Mouse (Mus musculus) embryonic facial prominence, embryonic 11.5 days (tissue): ENCODE measurements around the gene 4930544D05Rik. TPM values are rescaled to one million over a fixed set of nuclear protein-coding genes. Genes with fewer than 3 reads are reported as not detected.

Source experiments
- ATAC-seq: fragments of 200-750 bp; cut with Nextera tagmentation; replicated peaks from 2 replicates; pipeline ENCODE4 v1.8.0; 2017; ENCODE audit warnings: low read depth; ENCODE audit not compliant: insufficient number of reproducible peaks, low FRiP score, low TSS enrichment
- DNase-seq: peaks from one replicate; pipeline ENCODE4 v3.0.0-alpha.2; 2015; ENCODE audit warnings: low spot score
- H3K27ac ChIP-seq: fragments of 300-500 bp; sonication (generic); replicated peaks from 2 replicates; pipeline ENCODE4 v1.5.1; 2014; ENCODE audit warnings: mild to moderate bottlenecking, low read depth, low read length, control low read depth
- H3K27me3 ChIP-seq: fragments of 300-500 bp; sonication (generic); 2 replicates; pipeline ENCODE4 v1.6.1; 2014; ENCODE audit warnings: mild to moderate bottlenecking, low read length, moderate library complexity, mixed read lengths; ENCODE audit not compliant: control insufficient read depth, insufficient read depth
- H3K36me3 ChIP-seq: fragments of 300-500 bp; sonication (generic); replicated peaks from 2 replicates; pipeline ENCODE4 v1.6.1; 2014; ENCODE audit warnings: low read depth, mild to moderate bottlenecking, low read length, moderate library complexity, mixed read lengths; ENCODE audit not compliant: control insufficient read depth, insufficient read depth
- H3K4me1 ChIP-seq: fragments of 300-500 bp; sonication (generic); 2 replicates; pipeline ENCODE4 v1.6.1; 2014; ENCODE audit warnings: low read length, mixed read lengths; ENCODE audit not compliant: control insufficient read depth, insufficient read depth
- H3K4me2 ChIP-seq: fragments of 300-500 bp; sonication (generic); 2 replicates; pipeline ENCODE4 v1.6.1; 2014; ENCODE audit warnings: low read depth, mild to moderate bottlenecking, control low read depth, low read length, moderate library complexity
- H3K4me3 ChIP-seq: fragments of 300-500 bp; sonication (generic); 2 replicates; pipeline ENCODE4 v1.5.1; 2014; ENCODE audit warnings: low read depth, low read length, control low read depth
- H3K9ac ChIP-seq: fragments of 300-500 bp; sonication (generic); replicated peaks from 2 replicates; pipeline ENCODE4 v1.6.1; 2014; ENCODE audit warnings: mild to moderate bottlenecking, control low read depth, low read length
- H3K9me3 ChIP-seq: fragments of 300-500 bp; sonication (generic); replicated peaks from 2 replicates; pipeline ENCODE4 v1.6.1; 2016; ENCODE audit warnings: mild to moderate bottlenecking, low read length, inconsistent platforms, mixed read lengths; ENCODE audit not compliant: control insufficient read depth
- WGBS: fragments of 180-500 bp; shearing (Covaris S2); extraction: QIAGEN DNeasy Blood & Tissue Kit; methylation state at CpG from one replicate; pipeline ENCODE4 v1.1.7; 2014; 5-methylcytosine and 5-hydroxymethylcytosine counted together
- polyA plus RNA-seq: library from polyadenylated mRNA; unstranded; fragments of >200 nt; fragmentation: Nextera tagmentation; extraction: Ambion mirVana; gene quantifications from 2 replicates; pipeline ENCODE4 v1.2.1, GENCODE M21; 2014

Gene 4930544D05Rik
- polyA plus RNA-seq, 1 experiment from 2014 or later, result not detected

DNA sequence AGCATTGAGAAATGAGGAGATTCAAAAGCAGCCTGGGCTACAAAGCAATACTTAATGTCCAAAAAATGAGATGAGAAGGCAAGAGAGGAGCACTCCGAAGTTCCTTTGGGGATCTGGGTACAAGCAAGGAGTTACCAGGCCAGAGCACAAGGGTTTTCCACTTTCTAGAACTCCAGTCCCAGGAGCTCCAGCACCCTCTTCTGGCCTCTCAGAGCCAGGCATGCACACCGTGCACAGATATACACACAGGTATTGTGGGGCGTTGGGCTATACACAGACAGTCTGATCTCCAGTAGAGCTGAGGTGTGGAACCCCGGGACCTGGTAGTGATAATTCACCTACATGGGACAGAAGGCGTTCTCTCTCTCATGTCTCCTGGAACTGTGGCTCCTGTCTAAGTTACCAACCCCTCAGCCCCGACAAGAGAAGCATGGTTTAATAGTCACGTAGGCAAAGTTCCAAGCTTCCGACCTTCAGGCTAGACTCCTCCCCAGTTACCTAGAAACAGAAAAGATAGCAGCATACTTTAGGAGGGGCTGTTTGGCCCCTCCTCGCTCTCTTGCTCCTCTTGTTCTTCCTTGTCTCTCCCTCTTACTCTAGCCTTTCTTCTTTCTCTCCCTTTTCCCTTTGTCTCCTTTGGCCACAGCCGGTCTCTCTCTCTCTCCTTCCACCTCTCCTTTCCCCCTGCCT, 7.5 kb downstream of the 4930544D05Rik start:
- Histone ChIP-seq H3K4me2 (no peak overlapping the region), H3K4me1 (no peaks in the 10 kb centered on the region), H3K27ac (no peak overlapping the region), H3K27me3 (no peaks in the 10 kb centered on the region), H3K9me3 (no peaks in the 10 kb centered on the region), H3K36me3 (no peaks in the 10 kb centered on the region), H3K4me3 (no peak overlapping the region), H3K9ac (no peak overlapping the region)
- no peak for DNase-seq
- ATAC-seq, result no peak
- WGBS, result 84% methylated on average over 10 of the region's 10 CpGs

DNA sequence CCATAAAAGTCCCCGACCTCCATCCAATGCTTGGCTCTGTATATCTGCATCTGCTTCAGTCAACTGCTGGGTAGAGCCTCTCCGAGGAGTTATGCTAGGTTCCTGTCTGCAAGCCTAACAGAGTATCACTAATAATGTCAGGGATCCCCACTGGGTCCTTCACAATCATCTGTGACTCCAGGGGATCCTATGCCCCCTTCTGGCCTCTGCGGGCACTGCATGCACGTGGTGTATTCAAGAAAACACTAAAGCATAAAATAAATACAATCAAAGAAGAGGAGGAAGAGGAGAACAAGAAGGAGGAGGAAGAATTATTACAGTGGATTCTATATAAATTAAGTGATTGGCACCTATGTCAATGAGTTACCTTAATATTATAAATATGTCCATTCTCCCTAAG, 9.8 kb downstream of the 4930544D05Rik start:
- Histone ChIP-seq H3K36me3 (no peaks in the 10 kb centered on the region), H3K27me3 (no peaks in the 10 kb centered on the region), H3K9me3 (no peaks in the 10 kb centered on the region), H3K4me2 (no peak overlapping the region), H3K4me3 (no peak overlapping the region), H3K4me1 (no peaks in the 10 kb centered on the region), H3K9ac (no peak overlapping the region), H3K27ac (no peak overlapping the region)
- WGBS, result 48% methylated on average over 4 of the region's 4 CpGs
- ATAC-seq, result no peak
- DNase-seq, result peak; percentile 72

DNA sequence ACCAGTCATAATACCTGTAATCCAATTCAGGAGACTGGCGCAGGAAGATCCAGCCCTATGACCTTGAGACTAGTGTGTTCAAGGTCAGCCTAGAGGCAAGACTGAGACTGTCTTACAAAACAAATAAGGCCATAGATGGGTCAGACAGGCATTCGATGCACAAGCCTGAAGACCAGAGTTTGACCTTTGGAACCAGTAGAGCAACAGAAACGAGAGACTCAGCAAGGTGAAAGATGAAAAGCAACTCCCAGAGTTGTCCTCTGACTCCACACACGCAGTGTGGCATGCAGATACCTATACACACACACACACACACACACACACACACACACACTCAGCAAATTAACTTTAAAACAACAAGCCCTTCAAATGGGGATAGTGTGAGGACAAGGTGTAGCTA, 11.2 kb downstream of the 4930544D05Rik start:
- WGBS, result 78% methylated on average over 4 of the region's 4 CpGs
- DNase-seq (no peak), ATAC-seq (no peak)
- Histone ChIP-seq H3K36me3 (no peaks in the 10 kb centered on the region), H3K4me2 (no peak overlapping the region), H3K9ac (no peak overlapping the region), H3K4me3 (no peak overlapping the region), H3K9me3 (no peaks in the 10 kb centered on the region), H3K4me1 (no peaks in the 10 kb centered on the region), H3K27ac (no peak overlapping the region), H3K27me3 (no peaks in the 10 kb centered on the region)

DNA sequence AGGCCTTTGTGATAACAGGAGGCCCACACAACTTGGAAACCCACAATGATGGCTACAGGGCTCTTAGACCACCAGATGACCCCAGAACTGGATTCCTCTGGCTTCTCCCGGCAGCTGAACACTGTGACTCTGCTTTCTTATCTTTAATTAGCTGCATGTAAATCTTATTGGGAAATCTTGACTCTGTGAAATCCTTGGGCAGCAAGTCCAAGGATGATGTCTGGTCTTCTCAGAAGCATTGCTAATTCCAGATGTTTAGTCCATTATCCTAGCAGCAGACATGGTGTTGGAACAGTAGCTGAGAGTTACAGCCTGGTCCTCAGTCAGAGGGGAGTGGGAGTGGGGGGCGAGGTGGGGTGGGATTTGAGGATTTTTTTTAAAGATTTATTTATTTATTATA, 12.8 kb downstream of the 4930544D05Rik start:
- no peak overlapping the region for H3K9ac ChIP-seq
- no peak for DNase-seq
- H3K4me3 ChIP-seq, result no peak overlapping the region
- no peak overlapping the region for H3K27ac ChIP-seq
- WGBS, result 77% methylated on average over 2 of the region's 2 CpGs
- no peaks in the 10 kb centered on the region for H3K27me3 ChIP-seq
- H3K9me3 ChIP-seq, result no peaks in the 10 kb centered on the region
- H3K4me2 ChIP-seq, result no peak overlapping the region
- no peaks in the 10 kb centered on the region for H3K36me3 ChIP-seq
- no peaks in the 10 kb centered on the region for H3K4me1 ChIP-seq
- no peak for ATAC-seq

DNA sequence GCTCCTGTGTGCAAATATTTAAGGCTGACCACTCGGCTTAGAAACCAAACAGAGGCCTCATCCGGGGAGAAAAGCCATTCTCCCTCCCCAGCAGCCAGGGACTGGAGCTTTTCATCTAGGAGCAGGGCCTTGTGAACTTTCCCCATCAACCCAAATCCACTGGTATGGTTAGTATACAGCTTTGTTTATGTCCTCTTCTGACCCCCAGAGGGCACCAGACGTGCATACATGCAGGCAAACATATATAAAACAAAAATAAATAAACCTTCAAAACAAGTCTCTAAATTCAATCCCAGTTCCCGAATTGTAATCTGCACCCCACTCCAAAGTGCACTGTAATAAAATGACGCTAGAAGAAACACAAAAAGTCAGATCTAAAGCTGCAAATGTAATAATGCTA, 13.9 kb downstream of the 4930544D05Rik start:
- Histone ChIP-seq H3K4me2 (no peak overlapping the region), H3K4me3 (no peak overlapping the region), H3K27ac (no peak overlapping the region), H3K36me3 (no peaks in the 10 kb centered on the region), H3K4me1 (no peaks in the 10 kb centered on the region), H3K9ac (no peak overlapping the region), H3K27me3 (no peaks in the 10 kb centered on the region), H3K9me3 (no peaks in the 10 kb centered on the region)
- ATAC-seq, result no peak
- DNase-seq, result no peak
- WGBS, result 58% methylated on average over 5 of the region's 5 CpGs

DNA sequence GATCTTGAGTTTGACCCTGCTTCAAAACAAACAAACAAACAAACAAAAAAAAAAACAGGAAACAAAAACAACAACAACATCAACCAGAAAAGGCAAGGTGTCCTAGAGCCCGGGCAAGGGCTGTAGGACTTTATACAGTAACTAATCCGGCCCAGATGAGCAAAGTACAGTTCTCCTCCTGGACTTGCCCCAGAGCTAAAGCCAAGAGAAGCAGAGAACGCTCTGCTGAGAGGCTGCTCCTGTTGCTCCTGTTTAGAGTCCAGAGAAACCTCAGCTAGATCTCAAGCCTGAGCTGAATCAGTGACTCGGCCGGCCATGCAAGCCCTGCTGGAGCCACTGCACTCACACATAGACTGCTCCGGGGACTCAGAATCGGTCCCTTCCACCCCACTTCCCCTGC, 14.5 kb downstream of the 4930544D05Rik start:
- no peak overlapping the region for H3K27ac ChIP-seq
- ATAC-seq (no peak), DNase-seq (no peak)
- H3K4me2 ChIP-seq, result no peak overlapping the region
- 63% methylated on average over 7 of the region's 7 CpGs for WGBS
- H3K4me1 ChIP-seq, result no peaks in the 10 kb centered on the region
- no peak overlapping the region for H3K4me3 ChIP-seq
- no peaks in the 10 kb centered on the region for H3K9me3 ChIP-seq
- no peaks in the 10 kb centered on the region for H3K36me3 ChIP-seq
- no peaks in the 10 kb centered on the region for H3K27me3 ChIP-seq
- H3K9ac ChIP-seq, result no peak overlapping the region

DNA sequence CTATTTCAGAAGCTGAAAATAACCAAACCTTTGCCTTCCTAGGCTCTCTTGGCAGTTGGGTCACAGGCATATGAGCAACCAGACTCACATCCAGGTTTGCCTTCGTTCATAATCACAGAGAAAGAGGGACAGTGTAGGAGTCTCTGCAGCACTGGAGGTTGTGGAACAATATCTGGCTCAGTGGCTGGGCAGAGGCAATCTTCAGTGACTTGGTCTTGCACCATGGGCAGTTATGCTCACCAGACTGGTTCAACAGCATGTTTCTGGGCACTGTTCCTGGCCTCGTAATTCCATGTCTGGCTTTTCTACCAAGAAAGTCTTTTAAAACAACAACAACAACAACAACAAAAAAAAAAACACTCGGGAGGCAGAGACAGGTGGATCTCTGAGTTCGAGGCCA, 20.0 kb downstream of the 4930544D05Rik start:
- Histone ChIP-seq H3K4me2 (no peak overlapping the region), H3K9me3 (no peaks in the 10 kb centered on the region), H3K4me3 (no peak overlapping the region), H3K27me3 (no peaks in the 10 kb centered on the region), H3K4me1 (no peaks in the 10 kb centered on the region), H3K9ac (no peak overlapping the region), H3K36me3 (no peaks in the 10 kb centered on the region), H3K27ac (no peak overlapping the region)
- 81% methylated on average over 4 of the region's 4 CpGs for WGBS
- DNase-seq (no peak), ATAC-seq (no peak)

DNA sequence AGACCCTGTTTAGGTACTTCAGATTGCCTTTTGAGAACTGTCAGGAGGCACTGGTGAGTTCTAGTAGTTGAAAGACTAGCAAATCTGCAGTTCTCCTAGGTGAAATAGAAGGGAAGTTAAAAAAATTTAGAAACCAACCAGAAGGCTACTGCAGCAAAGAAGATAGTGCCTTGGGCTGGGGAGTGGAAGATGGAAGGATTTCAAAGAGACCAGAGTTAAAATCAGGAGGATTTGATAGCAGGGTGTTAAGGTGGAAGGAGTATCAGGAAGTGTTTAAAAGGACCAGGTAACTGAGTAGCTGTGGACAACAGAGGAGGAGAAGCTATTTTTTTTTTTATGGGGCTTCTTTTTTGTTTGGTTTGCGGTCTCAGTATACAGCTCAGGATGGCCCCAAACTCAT, 22.1 kb downstream of the 4930544D05Rik start:
- Histone ChIP-seq H3K27ac (no peak overlapping the region), H3K27me3 (no peaks in the 10 kb centered on the region), H3K4me1 (no peaks in the 10 kb centered on the region), H3K36me3 (no peaks in the 10 kb centered on the region), H3K4me2 (no peak overlapping the region), H3K4me3 (no peak overlapping the region), H3K9ac (no peak overlapping the region), H3K9me3 (no peaks in the 10 kb centered on the region)
- DNase-seq (no peak), ATAC-seq (no peak)
- 100% methylated on average over 1 of the region's 1 CpGs for WGBS
